Mouse (Mus musculus) erythroblast, embryonic 14.5 days (primary cell): Measurements from ENCODE around the gene Snd1.

ENCODE experiments used
- GATA1 ChIP-seq: IDR thresholded peaks from 2 replicates; pipeline ENCODE4 v1.6.1; 2012; ENCODE audit warnings: low read length, inconsistent platforms, mixed read lengths
- TAL1 ChIP-seq: IDR thresholded peaks from 3 replicates; pipeline ENCODE4 v1.6.1; 2012; ENCODE audit warnings: low read length, inconsistent platforms, mixed read lengths

- TF ChIP-seq GATA1 (no peak), TAL1 (no peak)
Observed at GRCm38 (mm10) chr6:28860922-28861321, 386.0 kb downstream of the Snd1 start.
